Mouse (Mus musculus) neural tube, embryonic 10.5 days (tissue): ENCODE data around the gene Gm47969.

Source experiments
- DNase-seq: peaks from one replicate; pipeline ENCODE4 v3.0.0-alpha.2; 2017; ENCODE audit warnings: low spot score; ENCODE audit errors: extremely low spot score

Gene Gm47969

GRCm38 (mm10) chr1:83075526-83076189 is 30.9 kb downstream of the Gm47969 start:
- peak; percentile 13 for DNase-seq

- peak; percentile 44 for DNase-seq
These were observed 31.6 kb downstream of the Gm47969 start for GRCm38 (mm10) chr1:83076190-83076917.

- no peak for DNase-seq
These were observed 32.3 kb downstream of the Gm47969 start for GRCm38 (mm10) chr1:83077016-83077415.

- no peak for DNase-seq
These were observed 40.1 kb downstream of the Gm47969 start for GRCm38 (mm10) chr1:83084790-83085189.

- no peak for DNase-seq
These were observed 46.5 kb downstream of the Gm47969 start for GRCm38 (mm10) chr1:83091268-83091667.
